Mouse (Mus musculus): ENCODE data around the gene Ctdspl. TPM values are rescaled to one million over a fixed set of nuclear protein-coding genes. Genes with fewer than 3 reads are reported as not detected.

Ctdspl gene
- total RNA-seq, 1 experiment, result 2.9 TPM

- no peak for DNase-seq (ENCODE audit: low read depth, low spot score)
- no peak overlapping the region; a peak in 1 of 4 replicates for H3K4me3 ChIP-seq (ENCODE audit: insufficient read depth in 1 of 2, low read depth in 1 of 2, low read length in 2 of 2, poor library complexity in 1 of 2, severe bottlenecking in 1 of 2)
- peaks cover 2% of the 10 kb centered on the region; the same call in 1 of the 2 replicates for H3K36me3 ChIP-seq (ENCODE audit: control insufficient read depth, insufficient read depth, low read length, poor library complexity, severe bottlenecking)
- no peaks in the 10 kb centered on the region for H3K9me3 ChIP-seq (ENCODE audit: control insufficient read depth, insufficient read depth, low read depth, low read length)
- H3K9ac ChIP-seq (ENCODE audit: insufficient read depth, low read depth, low read length, poor library complexity, severe bottlenecking), result peak overlapping the region; percentile 23; the same call in 1 of the 2 replicates
- in situ Hi-C loops (cut with MboI; ENCODE audit: low sequenced_read_pairs in 2 of 2, unreplicated experiment in 2 of 2), result no loop called here
- peaks cover 14 to 57% of the 10 kb centered on the region in 2 experiments for H3K4me1 ChIP-seq (ENCODE audit: control insufficient read depth in 2 of 2, insufficient read depth in 2 of 2, low read length in 2 of 2, poor library complexity in 1 of 2)
- H3K27ac ChIP-seq (ENCODE audit: insufficient read depth, low read depth, low read length, poor library complexity, severe bottlenecking), result peak overlapping the region; percentile 91
- TF ChIP-seq ZC3H11A (IDR thresholded peaks at IDR 0.05; ENCODE audit: borderline replicate concordance, low read depth, low read length), result no peak
- TF ChIP-seq CHD2 (IDR thresholded peaks at IDR 0.05; ENCODE audit: low read depth, low read length), result no peak
- no peak for TF ChIP-seq HCFC1 (IDR thresholded peaks at IDR 0.05; ENCODE audit: borderline replicate concordance, insufficient read depth, low read length)
- no peak for TF ChIP-seq ZNF384 (IDR thresholded peaks at IDR 0.05; ENCODE audit: low read depth, low read length)
- TF ChIP-seq MAFK (IDR thresholded peaks at IDR 0.05; ENCODE audit: insufficient read depth, low read depth, low read length), result no peak
Measured at GRCm38 (mm10) chr9:119082039-119082438, 155.8 kb downstream of the Ctdspl start.

GRCm38 (mm10) chr9:119082656-119083430, 156.6 kb downstream of the Ctdspl start:
- Histone ChIP-seq H3K27ac (ENCODE audit: insufficient read depth, low read depth, low read length, poor library complexity, severe bottlenecking) (peak overlapping the region; percentile 91), H3K4me3 (ENCODE audit: insufficient read depth in 1 of 2, low read depth in 1 of 2, low read length in 2 of 2, poor library complexity in 1 of 2, severe bottlenecking in 1 of 2) (no peak overlapping the region), H3K9ac (ENCODE audit: insufficient read depth, low read depth, low read length, poor library complexity, severe bottlenecking) (peak overlapping the region; percentile 47; the same call in 1 of the 2 replicates), H3K9me3 (ENCODE audit: control insufficient read depth, insufficient read depth, low read depth, low read length) (no peaks in the 10 kb centered on the region), H3K36me3 (ENCODE audit: control insufficient read depth, insufficient read depth, low read length, poor library complexity, severe bottlenecking) (peaks cover 2% of the 10 kb centered on the region; the same call in 1 of the 2 replicates), H3K4me1 (ENCODE audit: control insufficient read depth in 2 of 2, insufficient read depth in 2 of 2, low read length in 2 of 2, poor library complexity in 1 of 2) (peaks cover 14 to 62% of the 10 kb centered on the region in 2 experiments)
- in situ Hi-C loops (cut with MboI; ENCODE audit: low sequenced_read_pairs in 2 of 2, unreplicated experiment in 2 of 2), result no loop called here
- DNase-seq (ENCODE audit: low read depth, low spot score), result no peak
- TF ChIP-seq ZNF384 (IDR thresholded peaks at IDR 0.05; ENCODE audit: low read depth, low read length) (no peak), MAFK (IDR thresholded peaks at IDR 0.05; ENCODE audit: insufficient read depth, low read depth, low read length) (no peak), CHD2 (IDR thresholded peaks at IDR 0.05; ENCODE audit: low read depth, low read length) (no peak), HCFC1 (IDR thresholded peaks at IDR 0.05; ENCODE audit: borderline replicate concordance, insufficient read depth, low read length) (no peak), ZC3H11A (IDR thresholded peaks at IDR 0.05; ENCODE audit: borderline replicate concordance, low read depth, low read length) (no peak)

- in situ Hi-C loops (cut with MboI; ENCODE audit: low sequenced_read_pairs in 2 of 2, unreplicated experiment in 2 of 2), result no loop called here
- peaks cover 14 to 62% of the 10 kb centered on the region in 2 experiments for H3K4me1 ChIP-seq (ENCODE audit: control insufficient read depth in 2 of 2, insufficient read depth in 2 of 2, low read length in 2 of 2, poor library complexity in 1 of 2)
Measured at GRCm38 (mm10) chr9:119083966-119084365, 157.7 kb downstream of the Ctdspl start.

GRCm38 (mm10) chr9:119086451-119086850, 160.2 kb downstream of the Ctdspl start:
- DNase-seq (ENCODE audit: low read depth, low spot score), result no peak
- in situ Hi-C loops (cut with MboI; ENCODE audit: low sequenced_read_pairs in 2 of 2, unreplicated experiment in 2 of 2), result no loop called here
- no peaks in the 10 kb centered on the region for H3K9me3 ChIP-seq (ENCODE audit: control insufficient read depth, insufficient read depth, low read depth, low read length)
- no peak for TF ChIP-seq ZC3H11A (IDR thresholded peaks at IDR 0.05; ENCODE audit: borderline replicate concordance, low read depth, low read length)
- no peak for TF ChIP-seq CHD2 (IDR thresholded peaks at IDR 0.05; ENCODE audit: low read depth, low read length)
- no peaks in the 10 kb centered on the region for H3K36me3 ChIP-seq (ENCODE audit: control insufficient read depth, insufficient read depth, low read length, poor library complexity, severe bottlenecking)
- peaks cover 8 to 47% of the 10 kb centered on the region in 2 experiments; a peak in 3 of 4 replicates for H3K4me1 ChIP-seq (ENCODE audit: control insufficient read depth in 2 of 2, insufficient read depth in 2 of 2, low read length in 2 of 2, poor library complexity in 1 of 2)
- H3K9ac ChIP-seq (ENCODE audit: insufficient read depth, low read depth, low read length, poor library complexity, severe bottlenecking), result no peak overlapping the region
- no peak overlapping the region for H3K4me3 ChIP-seq (ENCODE audit: insufficient read depth in 1 of 2, low read depth in 1 of 2, low read length in 2 of 2, poor library complexity in 1 of 2, severe bottlenecking in 1 of 2)
- H3K27ac ChIP-seq (ENCODE audit: insufficient read depth, low read depth, low read length, poor library complexity, severe bottlenecking), result no peak overlapping the region

More at GRCm38 (mm10) chr9:119083966-119084365, 157.7 kb downstream of the Ctdspl start:
- Histone ChIP-seq H3K9ac (ENCODE audit: insufficient read depth, low read depth, low read length, poor library complexity, severe bottlenecking) (no peak overlapping the region), H3K36me3 (ENCODE audit: control insufficient read depth, insufficient read depth, low read length, poor library complexity, severe bottlenecking) (no peaks in the 10 kb centered on the region), H3K9me3 (ENCODE audit: control insufficient read depth, insufficient read depth, low read depth, low read length) (no peaks in the 10 kb centered on the region), H3K4me3 (ENCODE audit: insufficient read depth in 1 of 2, low read depth in 1 of 2, low read length in 2 of 2, poor library complexity in 1 of 2, severe bottlenecking in 1 of 2) (peak overlapping the region in 1 of 2 experiments; percentile 19; a peak in 2 of 4 replicates), H3K27ac (ENCODE audit: insufficient read depth, low read depth, low read length, poor library complexity, severe bottlenecking) (peak overlapping the region; percentile 64; the same call in 1 of the 2 replicates)
- no peak for DNase-seq (ENCODE audit: low read depth, low spot score)
- no peak for TF ChIP-seq CHD2 (IDR thresholded peaks at IDR 0.05; ENCODE audit: low read depth, low read length)
- no peak for TF ChIP-seq ZNF384 (IDR thresholded peaks at IDR 0.05; ENCODE audit: low read depth, low read length)
- TF ChIP-seq HCFC1 (IDR thresholded peaks at IDR 0.05; ENCODE audit: borderline replicate concordance, insufficient read depth, low read length), result no peak
- TF ChIP-seq ZC3H11A (IDR thresholded peaks at IDR 0.05; ENCODE audit: borderline replicate concordance, low read depth, low read length), result no peak
- TF ChIP-seq MAFK (IDR thresholded peaks at IDR 0.05; ENCODE audit: insufficient read depth, low read depth, low read length), result no peak
